Mouse (Mus musculus) left cerebral cortex, postnatal 10 days (tissue): Measurements from ENCODE around the gene Pusl1. TPM values are rescaled to one million over a fixed set of nuclear protein-coding genes. Genes with fewer than 3 reads are reported as not detected.

Source experiments
- DNase-seq, 2 experiments: peaks; one replicate each; pipeline ENCODE4 v3.0.0; 2021 to 2022; ENCODE audit warnings: low spot score in 2 of 2, mixed read lengths in 1 of 2; ENCODE audit errors: extremely low spot score in 1 of 2
- intact Hi-C: fragments of 180-260 bp; cut with DNase I; formaldehyde crosslinking; loops from one replicate; pipeline ENCODE4 v1.15.1; 2025
- total RNA-seq, 2 experiments: library from RNA; stranded (reverse); gene quantifications; 2 replicates each; pipeline ENCODE4 v1.2.3; 2021

Gene Pusl1
- 10 to 100 TPM; 66.0 to 71.2 TPM for total RNA-seq

GRCm38 (mm10) chr4:155891551-155892001, at the start of gene Pusl1, which contains the start of gene Acap3:
Gene Pusl1 (minus strand): TSS chr4:155891781.
Gene Acap3 (plus strand): TSS chr4:155891822.
- intact Hi-C loops: no loop called here
- peak; percentile 94 to 99 for DNase-seq

DNA sequence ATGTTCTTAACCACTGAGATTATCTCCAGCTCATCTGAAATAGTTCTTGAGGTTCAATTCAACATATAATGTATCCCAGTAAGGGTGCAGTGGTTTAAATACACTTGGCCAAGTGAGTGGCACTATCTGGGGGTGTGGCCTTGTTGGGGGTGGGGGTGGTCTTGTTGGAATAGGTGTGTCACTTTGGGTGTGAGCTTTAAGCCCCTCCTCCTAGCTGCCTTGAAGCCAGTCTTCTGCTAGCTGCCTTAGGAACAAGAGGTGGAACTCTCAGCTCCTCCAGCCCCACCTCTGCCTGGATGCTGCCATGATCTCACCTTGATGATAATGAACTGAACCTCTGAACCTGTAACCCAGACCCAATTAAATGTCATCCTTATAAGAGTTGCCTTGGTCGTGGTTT, 40.5 kb upstream of the Pusl1 start:
- DNase-seq: no peak
- intact Hi-C loops: no loop called here

GRCm38 (mm10) chr4:155908751-155909150, 17.2 kb upstream of the Pusl1 start:
- intact Hi-C loops: no loop called here
- peak in 1 of 2 experiments; percentile 17 for DNase-seq

DNA sequence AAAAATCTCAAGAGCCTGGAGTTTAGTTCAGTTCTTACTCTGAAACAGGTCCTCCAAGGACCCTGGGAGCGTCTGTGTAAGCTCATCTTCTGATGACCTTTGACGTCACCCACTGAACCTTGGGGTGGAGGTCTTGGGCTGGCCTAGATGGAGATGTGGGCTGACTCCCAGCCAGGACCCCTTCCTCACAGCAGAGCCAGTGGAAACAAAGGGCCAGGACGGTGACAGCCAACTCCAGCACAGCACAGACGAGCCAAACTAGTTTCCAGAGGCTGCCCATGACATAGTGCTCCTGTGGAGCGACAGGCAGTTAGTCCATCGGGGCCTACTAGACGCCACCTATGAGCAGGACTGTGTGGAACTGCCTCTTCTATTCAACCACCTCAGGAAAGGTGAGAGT, 16.7 kb upstream of the Pusl1 start:
- DNase-seq: peak; percentile 1 to 25
- intact Hi-C loops: no loop called here

DNA sequence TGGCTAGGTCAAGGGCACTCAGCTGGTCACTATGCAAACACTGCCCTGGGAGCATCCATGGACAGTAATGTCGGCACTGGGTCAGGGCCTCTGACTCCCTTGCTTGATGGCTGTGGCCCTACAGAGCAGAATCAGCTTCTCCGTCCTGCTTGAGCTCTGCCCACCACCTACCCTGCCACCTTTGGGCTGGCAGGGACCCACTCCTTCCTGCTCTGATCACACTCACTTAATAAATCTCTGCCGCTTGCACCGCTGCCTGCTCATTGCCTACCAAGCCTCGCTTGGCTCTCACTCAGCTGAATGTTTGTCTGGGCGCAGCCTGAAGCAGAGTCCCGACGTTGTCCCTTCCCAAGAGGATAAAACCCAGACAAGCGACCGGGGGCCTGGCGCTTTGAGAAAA, 15.4 kb upstream of the Pusl1 start:
- intact Hi-C loops: no loop called here
- DNase-seq: peak in 1 of 2 experiments; percentile 23

DNA sequence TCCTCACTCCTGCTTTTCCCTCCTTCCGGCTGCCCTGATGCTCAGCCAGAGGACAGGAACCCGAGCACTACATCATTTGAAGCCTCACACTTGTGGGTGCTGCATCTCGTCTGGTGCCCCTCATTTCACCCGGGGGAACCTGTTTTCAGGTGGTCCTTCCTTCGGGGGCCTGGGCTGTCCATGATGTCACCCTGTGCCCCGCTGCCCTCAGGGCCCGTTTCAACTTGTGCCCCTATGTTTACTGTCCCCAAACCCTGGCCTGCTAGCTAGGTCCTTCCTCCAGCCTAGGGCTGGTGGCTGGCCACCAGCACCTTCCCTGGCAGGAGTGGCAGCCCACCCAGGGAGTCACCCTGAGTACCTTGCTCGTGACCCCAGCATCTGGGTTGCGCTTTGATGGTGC, 14.5 kb upstream of the Pusl1 start:
- DNase-seq: peak in 1 of 2 experiments; percentile 20
- intact Hi-C loops: no loop called here

DNA sequence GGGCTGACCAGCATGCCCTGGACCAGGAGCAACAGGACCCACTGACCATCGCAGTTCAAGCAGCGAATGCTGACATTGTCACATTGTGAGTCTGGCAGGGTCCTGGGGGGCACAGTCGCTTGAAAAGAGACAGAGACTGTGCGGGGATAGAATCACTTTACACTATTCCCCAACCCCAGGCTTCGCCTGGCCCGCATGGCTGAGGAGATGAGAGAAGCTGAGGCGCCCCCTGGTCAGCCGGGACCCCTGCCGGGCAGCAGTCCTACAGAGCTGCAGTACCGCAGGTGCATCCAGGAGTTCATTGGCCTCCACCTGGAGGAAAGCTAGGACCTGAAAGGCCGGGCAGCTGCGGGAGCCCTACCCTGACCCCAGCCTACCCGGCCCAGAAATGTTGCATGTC, 14.1 kb upstream of the Pusl1 start:
- DNase-seq: peak in 1 of 2 experiments; percentile 24
- intact Hi-C loops: no loop called here

- DNase-seq: peak in 1 of 2 experiments; percentile 71
- intact Hi-C loops: no loop called here
These were observed 12.9 kb upstream of the Pusl1 start for GRCm38 (mm10) chr4:155904318-155905102.

DNA sequence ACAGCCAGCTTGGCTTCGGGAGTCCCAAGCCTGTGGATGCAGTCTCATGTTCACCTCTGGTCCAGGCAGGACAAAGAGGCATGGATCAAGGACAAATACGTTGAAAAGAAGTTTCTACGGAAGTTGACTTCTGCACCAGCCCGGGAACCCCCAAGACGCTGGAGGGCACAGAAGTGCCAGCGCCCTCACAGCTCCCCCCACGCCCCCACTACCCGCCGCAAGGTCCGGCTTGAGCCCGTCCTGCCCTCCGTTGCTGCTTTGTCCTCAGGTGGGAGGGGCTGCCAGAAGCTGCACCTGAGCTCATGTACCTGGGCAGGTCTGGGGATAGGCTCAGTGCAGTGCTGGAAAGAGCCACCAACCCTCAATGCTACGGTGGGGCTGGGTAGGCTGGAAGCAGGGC, 11.7 kb upstream of the Pusl1 start:
- DNase-seq: peak in 1 of 2 experiments; percentile 34
- intact Hi-C loops: loop anchor here (2.0 kb wide), 1 partner anchor 40 kb away; the partner anchor contains the start of gene Ube2j2

GRCm38 (mm10) chr4:155901205-155901604, 9.6 kb upstream of the Pusl1 start:
- intact Hi-C loops: no loop called here
- peak in 1 of 2 experiments; percentile 82 for DNase-seq

GRCm38 (mm10) chr4:155899355-155899754, 7.8 kb upstream of the Pusl1 start:
- intact Hi-C loops: no loop called here
- DNase-seq: no peak

GRCm38 (mm10) chr4:155898318-155898717, 6.7 kb upstream of the Pusl1 start:
- no peak for DNase-seq
- intact Hi-C loops: no loop called here

- DNase-seq: no peak
These were observed 4.9 kb upstream of the Pusl1 start for GRCm38 (mm10) chr4:155896461-155896860.

DNA sequence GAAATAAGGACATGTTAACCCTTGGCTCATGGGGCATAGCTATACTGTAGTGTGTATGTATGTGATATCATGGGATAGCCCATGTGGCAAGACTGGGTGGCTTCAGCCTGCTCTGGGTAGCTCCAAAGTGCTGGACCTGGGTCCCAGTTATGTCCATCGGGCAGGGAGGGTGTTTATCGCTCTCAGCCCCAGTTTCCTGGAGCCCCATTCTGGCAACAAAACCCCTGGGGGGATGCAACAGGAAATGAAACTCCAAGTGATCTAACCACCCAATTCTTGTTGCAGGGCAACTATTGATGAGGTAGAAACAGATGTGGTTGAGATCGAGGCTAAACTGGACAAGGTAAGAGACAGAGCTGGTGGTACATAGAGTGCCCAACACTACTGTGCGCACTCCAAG, 4.2 kb upstream of the Pusl1 start:
- intact Hi-C loops: no loop called here
- DNase-seq: no peak

More at GRCm38 (mm10) chr4:155896461-155896860, 4.9 kb upstream of the Pusl1 start:
- intact Hi-C loops: no loop called here

- DNase-seq: peak; percentile 84 to 89
- intact Hi-C loops: no loop called here
These were observed 3.6 kb upstream of the Pusl1 start for GRCm38 (mm10) chr4:155895216-155895615.

DNA sequence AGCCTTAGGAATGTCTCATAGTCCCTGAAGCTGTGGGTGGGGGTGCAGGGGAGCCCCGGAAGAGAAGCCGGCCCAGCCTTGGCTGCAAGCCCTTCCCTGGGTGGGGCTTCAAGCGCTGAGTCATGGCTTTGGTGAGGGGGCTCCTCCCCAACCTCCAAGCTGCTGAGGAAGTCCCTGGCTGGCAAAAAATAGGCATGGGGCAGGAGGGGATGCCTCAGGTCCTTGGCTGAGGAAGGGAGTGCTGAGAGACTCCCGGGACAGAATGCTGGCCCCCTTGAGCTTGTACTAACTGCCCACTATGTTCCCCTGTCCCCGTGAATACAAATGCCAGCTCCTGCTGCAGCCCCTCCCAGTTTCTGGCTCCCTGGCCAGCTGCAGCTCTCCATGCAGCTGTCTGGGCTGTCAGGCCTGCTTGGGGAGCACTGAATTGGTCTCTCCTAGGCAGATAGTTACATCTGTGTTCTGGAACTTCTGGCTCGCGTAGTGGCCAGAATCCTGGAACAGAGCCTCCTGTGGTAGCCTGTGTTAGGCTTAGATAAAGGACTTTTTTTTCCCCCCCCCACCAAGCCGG, 2.8 kb upstream of the Pusl1 start:
- peak; percentile 67 to 88 for DNase-seq
- intact Hi-C loops: no loop called here

DNA sequence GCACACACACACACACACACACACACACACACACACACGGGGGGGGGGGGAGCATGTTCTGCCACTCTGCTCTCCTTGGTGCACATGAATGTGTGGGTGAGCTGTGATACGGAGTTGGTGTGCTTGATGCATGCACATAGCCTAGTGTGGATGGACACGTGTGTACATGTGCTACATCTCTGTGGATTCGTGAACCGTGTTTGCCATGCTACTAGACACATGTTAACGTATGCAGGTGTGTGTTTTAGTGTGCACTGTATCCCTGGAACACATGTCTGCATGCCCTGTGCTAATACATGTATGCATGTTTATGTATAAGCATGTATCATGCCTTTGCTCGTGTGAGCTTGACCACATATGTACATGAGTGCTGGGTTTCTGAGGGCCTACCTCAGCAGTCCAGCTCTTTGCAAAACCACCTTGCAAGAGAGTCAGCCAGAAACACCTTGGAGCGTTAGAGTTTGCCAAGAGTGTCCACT, 1.7 kb upstream of the Pusl1 start:
- no peak for DNase-seq
- intact Hi-C loops: no loop called here

GRCm38 (mm10) chr4:155892438-155893211, 1.0 kb upstream of the Pusl1 start:
- intact Hi-C loops: no loop called here
- DNase-seq: peak in 1 of 2 experiments; percentile 75

GRCm38 (mm10) chr4:155892017-155892416, 436 bp upstream of the Pusl1 start:
- intact Hi-C loops: no loop called here
- DNase-seq: peak; percentile 68 to 93
